Mouse (Mus musculus) stomach, postnatal 0 days (tissue): ENCODE results near the gene Stard3.

ENCODE experiments used
- CTCF ChIP-seq: IDR thresholded peaks from 2 replicates; pipeline ENCODE4 v1.5.1; 2016; ENCODE audit warnings: antibody characterized with exemption, low read depth, mild to moderate bottlenecking, moderate library complexity
- EP300 ChIP-seq: optimal IDR thresholded peaks from 2 replicates; pipeline ENCODE3; 2016; ENCODE audit warnings: antibody characterized with exemption

DNA sequence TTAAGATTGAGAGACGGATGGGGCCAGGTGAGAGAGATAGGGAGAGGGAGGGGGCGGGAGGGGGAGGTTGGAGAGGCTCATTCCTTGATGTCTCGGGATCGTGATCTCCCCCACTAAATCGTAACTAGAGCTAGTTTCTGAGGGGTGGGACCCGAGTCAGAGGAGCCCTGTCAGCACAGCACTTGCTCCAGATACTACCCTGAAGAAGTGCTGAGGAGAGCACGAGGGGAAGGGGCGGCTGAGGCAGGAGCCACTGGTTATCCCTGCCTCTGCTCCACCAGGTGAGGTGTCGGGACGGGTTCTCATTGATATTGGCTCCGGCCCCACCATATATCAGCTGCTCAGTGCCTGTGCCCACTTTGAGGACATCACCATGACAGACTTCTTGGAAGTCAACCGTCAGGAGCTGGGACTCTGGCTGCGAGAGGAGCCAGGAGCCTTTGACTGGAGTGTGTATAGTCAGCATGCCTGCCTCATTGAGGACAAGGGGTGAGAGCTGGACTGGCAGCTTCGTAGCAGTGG lies 28.9 kb downstream of the Stard3 start:
- TF ChIP-seq CTCF, result no peak
- no peak for TF ChIP-seq EP300
